Mouse (Mus musculus) telencephalon, adult 2 months (tissue): Measurements from ENCODE around the gene Tnik.
A peak's percentile ranks its signal among the peaks of the same experiment; 100 is the strongest.

Source experiments
- DNase-seq: peaks from one replicate; pipeline ENCODE4 v3.0.0-alpha.2; 2011; ENCODE audit warnings: low read depth, low spot score

The Tnik gene

GRCm38 (mm10) chr3:28263002-28263947 lies at the start of gene Tnik:
Tnik (plus strand) TSS chr3:28263214.
- DNase-seq = peak; percentile 95

GRCm38 (mm10) chr3:28214886-28215311 lies 48.1 kb upstream of the Tnik start:
- no peak for DNase-seq

- DNase-seq = no peak
Observed at GRCm38 (mm10) chr3:28217001-28217400, 46.0 kb upstream of the Tnik start.

DNA sequence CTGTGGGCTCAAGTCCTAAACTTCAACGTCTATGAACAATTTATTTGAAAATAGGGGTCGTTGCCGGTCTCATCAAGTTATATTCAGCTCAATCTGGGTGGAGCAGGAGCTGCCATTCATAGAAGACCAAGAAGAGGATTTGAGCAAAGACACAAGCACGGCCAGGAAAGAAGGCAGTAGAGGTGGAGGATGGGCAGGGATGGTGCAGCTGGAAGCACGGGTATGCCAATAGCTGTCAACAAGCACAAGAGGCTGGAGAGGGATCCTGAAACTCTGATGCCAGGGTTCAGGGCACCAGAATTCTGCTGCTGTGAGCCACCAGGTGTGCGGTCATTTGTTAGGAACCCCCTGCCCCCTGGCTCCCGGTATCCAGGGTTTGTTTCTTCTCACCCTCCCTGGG lies 43.5 kb upstream of the Tnik start:
- DNase-seq = no peak

- DNase-seq = no peak
Observed at GRCm38 (mm10) chr3:28219964-28220363, 43.0 kb upstream of the Tnik start.

DNA sequence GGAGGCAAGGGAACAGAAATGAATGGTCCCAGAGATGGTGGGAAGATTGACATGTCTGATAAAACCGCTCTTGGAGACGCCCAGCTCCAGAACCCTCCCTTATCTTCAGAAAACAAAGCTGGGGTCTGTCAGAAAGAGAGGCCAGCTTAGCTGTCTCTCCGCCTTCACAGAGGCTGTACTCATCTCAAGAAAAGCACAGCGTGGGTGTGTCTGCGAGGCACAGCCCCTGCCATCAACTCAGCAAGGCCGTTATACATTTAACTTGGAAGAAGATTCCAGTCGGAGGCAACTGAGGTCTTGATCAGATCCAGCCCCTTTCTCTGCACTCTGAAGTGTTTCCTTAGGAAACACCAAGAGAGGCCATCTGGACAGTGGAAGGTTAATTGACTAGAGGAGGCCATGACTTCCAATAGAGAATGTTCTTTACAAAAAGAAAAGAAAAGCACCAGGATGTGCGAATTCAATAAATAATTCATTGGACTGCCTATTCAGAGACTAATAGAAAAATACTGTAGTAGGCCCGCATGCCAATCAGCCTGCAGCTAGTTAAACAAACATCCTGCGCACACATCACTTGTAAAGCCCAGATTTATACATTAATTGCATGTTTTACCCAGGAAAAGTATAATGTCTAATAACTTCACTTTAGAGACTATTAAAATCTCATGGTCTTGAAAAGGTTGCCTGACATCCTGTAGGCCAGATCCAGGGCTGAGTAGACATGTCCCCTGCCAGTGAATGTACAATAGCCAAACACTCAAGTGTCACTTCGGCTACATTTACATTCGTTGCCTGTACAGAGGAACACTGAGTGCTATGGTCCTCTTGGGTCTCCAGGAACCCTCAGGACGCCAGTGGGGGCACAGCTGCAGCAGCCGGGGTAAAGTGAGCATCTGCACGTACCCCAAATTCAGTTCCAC lies 38.3 kb upstream of the Tnik start:
- no peak for DNase-seq

DNA sequence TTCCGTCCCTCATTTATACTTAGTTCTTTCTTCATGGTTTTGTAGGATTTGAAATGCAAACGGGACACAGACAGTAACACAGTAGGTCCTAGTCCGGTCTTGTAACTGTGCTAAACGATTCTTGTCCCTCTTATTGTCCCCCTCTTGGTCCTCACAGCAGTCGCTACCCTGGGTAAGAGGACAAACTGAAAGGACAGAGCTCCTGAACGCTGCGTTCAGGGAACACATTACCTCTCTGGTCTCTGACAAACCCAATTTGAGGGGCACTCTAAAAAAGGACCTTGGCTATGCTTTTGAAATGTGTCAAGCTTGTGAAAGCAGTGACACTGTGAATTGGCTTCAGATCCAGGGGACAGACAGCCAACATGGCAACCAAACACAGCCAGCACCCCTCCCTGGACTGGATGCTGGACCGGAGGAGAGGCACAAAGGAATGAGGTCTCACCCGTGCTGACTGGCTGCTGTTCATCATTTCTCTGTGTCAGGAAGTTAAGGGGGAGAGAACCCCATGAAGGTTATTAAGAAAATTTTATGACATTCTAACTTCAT lies 37.6 kb upstream of the Tnik start:
- no peak for DNase-seq

DNA sequence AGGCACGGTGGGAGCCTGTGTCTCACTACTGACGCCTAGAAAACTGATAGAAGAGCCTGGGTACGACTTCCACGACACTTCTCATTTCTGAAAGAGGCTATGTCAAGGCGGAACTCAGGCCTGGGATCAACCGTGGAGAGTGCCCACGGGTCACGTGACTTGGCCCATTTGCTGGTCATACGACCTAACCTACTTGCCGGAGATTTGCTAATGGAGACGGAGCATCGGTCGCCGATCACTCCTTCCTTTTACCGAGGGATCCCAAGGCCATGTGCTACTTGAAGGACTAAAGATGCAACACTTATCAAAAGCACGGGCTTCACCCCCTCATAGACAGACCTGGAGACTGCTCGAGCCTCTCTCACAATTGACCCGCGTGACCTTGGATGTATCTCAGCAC lies 36.8 kb upstream of the Tnik start:
- no peak for DNase-seq

- DNase-seq = no peak
Observed at GRCm38 (mm10) chr3:28228930-28229329, 34.1 kb upstream of the Tnik start.

GRCm38 (mm10) chr3:28229503-28229902 lies 33.5 kb upstream of the Tnik start:
- no peak for DNase-seq

- no peak for DNase-seq
Observed at GRCm38 (mm10) chr3:28232885-28233284, 30.1 kb upstream of the Tnik start.

DNA sequence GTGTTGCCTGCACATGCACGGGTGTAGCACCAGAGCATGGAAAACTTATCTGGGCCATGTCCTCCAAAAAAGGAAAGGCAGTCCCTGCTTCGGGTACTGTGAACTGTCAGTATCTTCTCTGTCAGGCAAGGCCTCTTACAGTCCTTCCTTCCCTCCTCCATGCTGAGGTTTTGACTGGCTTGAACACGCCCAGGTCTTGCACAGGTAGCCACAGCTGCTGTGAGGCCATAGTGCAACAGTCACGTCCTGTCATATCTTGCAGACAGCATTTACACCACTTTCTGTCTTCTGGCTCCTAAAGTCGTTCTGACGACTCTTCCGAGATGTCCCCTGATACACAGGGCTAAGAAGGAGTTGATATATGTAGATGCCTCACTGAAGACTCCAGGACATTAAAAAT lies 28.8 kb upstream of the Tnik start:
- no peak for DNase-seq

- no peak for DNase-seq
Observed at GRCm38 (mm10) chr3:28236689-28237088, 26.3 kb upstream of the Tnik start.

DNA sequence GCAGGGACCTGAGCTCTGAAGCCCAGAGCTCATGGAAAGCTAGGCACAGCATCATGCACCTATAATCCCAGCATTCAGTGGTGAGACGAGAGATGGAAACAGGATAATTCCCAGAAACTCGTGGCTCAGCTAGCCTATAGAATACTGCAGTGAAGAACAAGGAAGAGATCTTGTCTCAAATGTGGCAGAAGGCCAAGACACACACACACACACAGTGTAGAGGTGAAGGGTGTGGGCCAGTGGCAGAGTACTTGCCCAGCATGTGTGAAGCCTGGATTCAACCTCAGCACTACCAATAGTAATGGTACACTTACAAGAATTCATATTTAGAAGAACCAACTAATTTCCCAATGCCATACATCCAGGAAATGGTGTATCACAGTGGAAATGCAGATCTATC lies 24.9 kb upstream of the Tnik start:
- no peak for DNase-seq

- DNase-seq = no peak
Observed at GRCm38 (mm10) chr3:28242561-28242960, 20.5 kb upstream of the Tnik start.

DNA sequence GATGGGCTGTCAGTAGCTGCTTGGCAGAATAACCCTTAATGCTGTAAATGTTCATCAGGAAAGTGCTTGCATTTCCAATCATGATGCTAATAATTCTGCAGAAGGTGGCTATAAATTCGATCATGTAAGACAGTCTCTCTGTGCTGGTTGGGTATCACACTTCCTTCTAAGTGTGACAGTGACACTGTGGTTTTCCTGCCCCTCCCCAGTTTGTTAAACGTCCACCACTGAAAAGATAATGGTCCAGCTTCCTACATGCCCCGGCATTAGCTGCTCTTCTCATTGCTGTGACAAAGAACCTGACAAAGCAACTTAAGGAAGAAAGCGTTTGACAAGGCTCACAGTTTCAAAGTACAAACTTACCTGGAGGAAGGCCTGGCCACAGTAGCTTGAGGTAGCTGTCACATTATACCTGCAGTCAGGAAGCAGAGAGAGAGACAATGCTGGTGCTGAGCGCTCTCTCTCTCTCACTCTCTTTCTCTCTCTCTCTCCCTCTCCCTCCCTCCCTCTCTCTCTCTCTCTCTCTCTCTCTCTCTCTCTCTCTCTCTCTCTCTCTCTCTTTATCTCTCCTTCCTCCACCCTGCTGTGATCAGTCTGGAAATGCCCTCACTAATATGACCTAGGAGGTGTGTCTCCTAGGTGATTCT lies 18.6 kb upstream of the Tnik start:
- DNase-seq = no peak

- no peak for DNase-seq
Observed at GRCm38 (mm10) chr3:28248255-28248957, 14.6 kb upstream of the Tnik start.

DNA sequence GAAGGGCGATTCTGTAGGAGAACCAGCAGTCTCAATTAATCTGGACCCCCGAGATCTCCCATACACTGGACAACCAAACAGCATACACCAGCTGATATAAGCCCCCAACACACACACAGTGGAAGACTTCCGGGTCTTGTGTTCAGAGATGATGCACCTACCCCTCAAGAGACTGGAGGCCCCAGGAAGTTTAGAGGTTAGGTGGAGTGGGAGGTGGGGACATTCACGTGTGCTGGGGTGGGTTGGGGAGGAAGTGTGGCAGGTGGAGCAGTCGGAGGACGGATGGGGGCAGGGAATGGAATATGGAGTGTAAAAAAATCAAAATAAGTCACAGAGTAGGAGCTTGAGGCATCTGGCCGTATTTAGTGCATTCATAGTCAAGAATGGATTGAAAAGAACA lies 7.3 kb upstream of the Tnik start:
- no peak for DNase-seq

GRCm38 (mm10) chr3:28262371-28263001 lies 528 bp upstream of the Tnik start:
- peak; percentile 44 for DNase-seq
